Mouse (Mus musculus): ENCODE measurements around the gene Cdk13.

The Cdk13 gene

GRCm38 (mm10) chr13:17762405-17762804 lies 42.5 kb downstream of the Cdk13 start:
- no peak for DNase-seq (ENCODE audit: low spot score in 2 of 2)

GRCm38 (mm10) chr13:17754997-17755396 lies 49.9 kb downstream of the Cdk13 start:
- no peak for DNase-seq (ENCODE audit: low spot score in 2 of 2)

DNA sequence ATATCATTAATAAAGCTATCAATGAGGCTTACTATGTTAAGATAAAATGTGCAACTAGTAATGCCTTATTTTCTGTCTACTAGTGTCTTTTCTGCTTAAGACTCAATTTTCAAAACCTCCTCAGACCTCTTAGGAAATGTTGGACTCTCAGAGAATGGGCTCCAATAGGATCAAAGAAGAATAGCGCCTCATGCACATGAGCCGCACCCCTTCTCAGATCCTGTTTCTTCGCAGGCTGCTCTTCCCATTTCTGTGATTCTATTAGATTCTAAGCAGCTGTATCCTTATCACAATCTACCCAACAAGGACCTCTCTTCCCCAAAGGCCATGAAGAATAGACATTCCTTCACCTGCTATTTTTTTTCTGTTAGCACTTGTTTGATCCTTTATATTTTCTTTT lies 76.1 kb downstream of the Cdk13 start:
- no peak for DNase-seq (ENCODE audit: low spot score in 2 of 2)

GRCm38 (mm10) chr13:17727922-17728321 lies 77.0 kb downstream of the Cdk13 start:
- DNase-seq (ENCODE audit: low spot score in 2 of 2) = no peak

- no peak for DNase-seq (ENCODE audit: low spot score in 2 of 2)
Measured at GRCm38 (mm10) chr13:17717357-17717756, 87.5 kb downstream of the Cdk13 start.

DNA sequence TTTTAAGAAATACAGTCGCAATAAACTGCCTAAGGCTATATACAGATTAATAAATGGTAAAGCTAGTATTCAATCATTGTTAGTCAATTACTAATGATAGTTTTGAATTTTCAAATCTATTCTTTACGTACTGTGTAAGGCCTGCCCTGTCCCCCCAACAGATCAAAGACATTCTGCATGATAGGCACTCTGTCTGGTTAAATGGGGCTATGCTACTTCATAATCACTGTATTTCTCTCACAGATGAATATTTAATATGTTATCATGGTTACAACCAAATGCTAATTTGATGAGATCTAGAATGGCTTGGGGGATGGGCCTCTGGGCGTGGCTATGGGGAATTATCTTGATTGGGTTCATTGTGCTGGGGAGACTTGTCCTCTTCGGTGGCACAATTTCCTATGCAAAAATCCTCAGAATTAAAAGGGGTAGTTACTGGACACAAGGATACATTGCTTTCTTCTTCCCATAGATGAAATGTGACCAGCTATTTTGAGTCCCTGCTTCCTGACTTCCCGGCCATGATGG lies 96.0 kb downstream of the Cdk13 start:
- DNase-seq (ENCODE audit: low spot score in 2 of 2) = no peak

DNA sequence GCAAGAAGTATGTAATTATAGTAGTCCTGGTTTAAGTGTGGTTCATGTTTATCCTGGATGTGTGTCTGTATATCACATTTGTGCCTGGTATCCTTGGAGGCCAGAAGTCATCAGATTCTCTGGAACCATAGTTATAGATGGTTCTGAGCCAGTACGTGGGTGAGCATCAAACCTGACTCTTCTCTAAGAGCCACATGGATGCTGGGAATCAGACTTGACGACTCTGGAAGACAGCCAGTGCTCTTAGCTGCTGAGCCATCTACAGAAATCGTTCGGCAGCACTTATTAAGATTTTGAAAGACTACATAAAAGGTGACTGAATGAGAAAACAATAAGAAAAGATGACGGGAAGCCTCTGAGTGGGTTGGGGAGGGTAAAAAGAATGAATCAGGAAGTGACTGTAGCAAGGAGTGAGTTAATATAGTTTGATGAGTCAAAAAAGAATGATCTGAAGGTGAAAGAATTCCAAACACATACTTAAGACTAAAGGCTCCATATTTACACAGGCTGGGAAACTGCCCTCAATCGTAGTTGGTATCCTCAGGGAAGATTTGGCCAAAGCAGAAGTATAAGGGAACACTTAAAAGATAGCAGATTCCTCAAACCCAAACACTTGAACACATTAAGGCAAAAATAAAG lies 99.6 kb downstream of the Cdk13 start:
- DNase-seq (ENCODE audit: low spot score in 2 of 2) = no peak

DNA sequence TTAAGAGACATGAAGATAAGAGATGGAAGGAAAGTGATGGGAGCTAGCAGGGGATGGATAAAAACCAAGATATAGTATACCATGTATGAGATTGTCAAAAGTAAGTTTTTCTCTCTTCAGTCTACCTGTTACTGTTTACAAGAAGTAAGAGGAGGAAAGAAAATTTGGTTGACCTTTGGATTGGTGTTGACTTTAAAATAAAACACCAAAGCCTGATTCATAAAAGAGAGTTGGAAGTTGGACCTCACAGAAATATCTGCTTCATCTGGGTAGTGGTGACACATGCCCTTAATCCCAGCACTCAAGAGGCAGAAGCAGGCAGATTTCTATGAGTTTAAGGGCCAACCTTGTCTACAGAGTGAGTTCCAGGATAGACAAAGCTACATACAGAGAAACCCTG lies 102.6 kb downstream of the Cdk13 start:
- DNase-seq (ENCODE audit: low spot score in 2 of 2) = no peak

DNA sequence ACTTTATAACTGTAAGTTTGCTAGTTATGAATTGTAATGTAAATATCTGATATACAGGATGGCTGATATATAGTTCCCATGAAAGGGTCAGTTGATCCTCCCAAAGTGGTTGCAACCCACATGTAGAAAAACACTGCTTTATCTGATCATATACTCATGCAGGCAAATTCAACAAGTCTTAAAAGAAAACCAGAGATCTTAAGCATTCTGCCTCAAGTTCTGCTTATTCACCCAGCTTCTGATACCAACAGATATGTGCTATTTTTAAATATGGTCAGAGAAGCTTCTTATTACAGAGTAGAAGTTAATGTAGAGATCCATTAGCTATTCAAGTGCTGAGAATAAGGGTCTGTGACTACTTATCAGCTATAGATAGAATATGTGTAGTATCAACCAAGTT lies 103.6 kb downstream of the Cdk13 start:
- no peak for DNase-seq (ENCODE audit: low spot score in 2 of 2)

DNA sequence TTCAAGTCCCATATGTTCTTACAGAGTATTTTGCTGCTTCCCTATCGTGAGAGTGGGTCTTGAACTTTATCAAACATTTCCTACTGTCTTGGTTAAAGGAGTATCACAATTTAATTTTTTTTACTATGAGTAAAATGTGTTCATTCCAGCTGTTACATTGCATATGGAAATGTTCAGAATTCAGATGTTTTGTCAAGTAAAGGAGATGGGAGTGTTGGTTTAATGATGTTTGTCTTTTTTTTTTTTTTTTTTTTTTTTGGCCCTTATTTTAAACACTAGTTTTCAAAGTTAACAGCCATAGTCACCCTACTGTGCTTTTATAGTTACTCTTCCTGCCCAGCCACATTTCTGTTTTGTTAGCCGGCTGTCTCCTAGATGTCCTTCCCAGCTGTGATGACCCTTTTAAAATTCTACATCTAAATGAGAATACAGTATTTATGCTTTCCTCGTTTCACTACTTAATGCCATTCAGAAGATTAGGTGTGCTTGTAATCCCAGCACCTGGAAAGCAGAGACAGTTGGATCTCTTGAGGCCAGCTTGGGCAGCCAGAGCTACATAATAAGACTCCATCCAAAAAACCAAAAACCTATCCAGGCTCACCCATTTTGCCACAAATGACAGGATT lies 104.7 kb downstream of the Cdk13 start:
- DNase-seq (ENCODE audit: low spot score in 2 of 2) = no peak

DNA sequence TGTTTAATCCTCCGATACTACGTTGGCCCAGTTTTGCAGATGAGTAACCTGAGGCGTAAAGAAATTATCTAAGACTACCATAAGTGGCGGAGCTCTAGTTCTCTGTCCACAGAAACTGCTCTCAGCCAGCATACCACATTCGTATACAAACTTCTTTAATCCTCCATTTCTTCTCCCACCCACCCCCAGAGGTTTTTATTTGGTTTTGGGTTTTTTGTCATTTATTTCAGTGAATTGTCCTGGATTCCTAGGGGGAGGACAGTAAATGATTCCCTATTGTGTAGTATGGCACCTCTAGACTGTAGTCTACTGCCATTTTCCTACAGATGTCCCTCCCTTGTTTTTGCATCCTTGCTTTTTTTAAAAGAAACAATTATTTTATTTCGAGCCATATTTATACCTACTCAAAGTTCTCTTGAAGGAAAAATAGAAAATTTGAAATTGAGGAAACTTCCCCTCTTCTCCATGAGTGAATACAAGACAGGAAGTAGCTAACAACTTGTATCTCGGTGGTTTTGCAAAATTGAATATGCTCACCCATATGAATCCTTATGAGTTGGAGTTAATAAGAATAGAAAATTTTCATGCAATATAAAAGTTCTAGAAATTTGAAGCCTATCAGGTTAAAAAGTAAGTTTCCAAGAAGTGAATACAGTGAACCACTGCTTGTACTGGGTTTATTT lies 108.9 kb downstream of the Cdk13 start:
- no peak for DNase-seq (ENCODE audit: low spot score in 2 of 2)

DNA sequence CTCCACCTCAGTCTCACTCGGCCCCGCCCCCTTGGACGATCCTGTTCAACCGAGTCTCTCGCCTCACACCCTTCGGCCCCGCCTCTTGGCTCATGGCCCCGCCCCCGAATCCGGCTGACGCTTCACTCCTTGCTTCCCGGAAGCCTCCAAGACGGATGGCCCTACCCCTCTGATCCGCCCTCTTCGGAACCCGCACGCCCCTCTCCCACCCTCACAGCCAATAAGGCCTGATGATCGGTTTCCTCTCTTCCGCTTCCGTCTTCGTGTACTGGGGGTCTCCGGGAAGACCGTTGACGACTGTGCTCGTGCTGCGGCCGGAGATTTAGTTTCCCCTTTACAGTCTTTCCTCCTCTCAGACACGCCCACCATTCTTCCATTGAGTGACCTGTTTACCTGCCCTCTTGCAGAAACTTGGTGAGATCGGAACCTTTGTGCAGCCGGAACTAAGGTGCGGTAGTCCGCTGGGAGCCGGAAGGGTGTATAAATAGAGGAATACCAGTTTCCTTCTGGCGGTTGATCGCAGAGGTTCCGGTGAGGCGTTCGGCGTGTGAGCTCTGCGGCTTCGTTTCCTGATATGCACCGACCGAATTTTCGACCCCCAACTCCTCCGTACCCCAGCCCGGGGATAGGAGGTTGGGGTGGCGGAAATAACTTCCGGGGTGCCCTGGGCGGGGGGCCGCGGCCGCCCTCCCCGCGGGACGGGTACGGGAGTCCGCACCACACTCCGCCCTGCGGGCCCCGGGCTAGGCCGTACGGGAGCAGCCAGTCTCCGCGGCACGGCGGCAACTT lies 109.8 kb downstream of the Cdk13 start, which contains the start of the genes Mplkip and Sugct:
Gene Mplkip (plus strand): TSS at position 282 of the 789 bp plus-strand sequence.
Gene Sugct (minus strand): TSS at position 643 of the 789 bp plus-strand sequence.
- DNase-seq (ENCODE audit: low spot score in 2 of 2) = peak; percentile 97 to 99

GRCm38 (mm10) chr13:17694414-17694813 lies 110.5 kb downstream of the Cdk13 start:
- DNase-seq (ENCODE audit: low spot score in 2 of 2) = peak in 1 of 2 experiments; percentile 37

- DNase-seq (ENCODE audit: low spot score in 2 of 2) = no peak
Measured at GRCm38 (mm10) chr13:17693816-17694215, 111.1 kb downstream of the Cdk13 start.

GRCm38 (mm10) chr13:17691436-17691835 lies 113.5 kb downstream of the Cdk13 start:
- DNase-seq (ENCODE audit: low spot score in 2 of 2) = no peak

- no peak for DNase-seq (ENCODE audit: low spot score in 2 of 2)
Measured at GRCm38 (mm10) chr13:17690686-17691085, 114.2 kb downstream of the Cdk13 start.

GRCm38 (mm10) chr13:17689461-17689860 lies 115.4 kb downstream of the Cdk13 start:
- no peak for DNase-seq (ENCODE audit: low spot score in 2 of 2)

- DNase-seq (ENCODE audit: low spot score in 2 of 2) = no peak
Measured at GRCm38 (mm10) chr13:17671122-17671521, 133.8 kb downstream of the Cdk13 start.

DNA sequence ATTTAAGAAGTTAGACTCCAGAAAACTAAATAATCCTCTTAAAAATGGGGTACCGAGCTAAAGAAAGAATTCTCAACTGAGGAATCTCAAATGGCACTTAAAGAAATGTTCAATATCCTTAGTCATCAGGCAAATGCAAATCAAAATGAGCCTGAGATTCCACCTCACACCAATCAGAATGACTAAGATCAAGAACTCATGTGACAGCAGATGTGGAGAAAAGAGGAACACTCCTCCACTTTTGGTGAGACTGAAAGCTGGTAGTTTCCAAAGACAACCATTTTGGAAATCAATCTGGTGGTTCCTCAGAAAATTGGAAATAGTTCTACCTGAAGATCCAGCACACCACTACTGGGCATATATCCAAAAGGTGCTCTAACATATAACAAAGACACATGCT lies 137.5 kb downstream of the Cdk13 start:
- no peak for DNase-seq (ENCODE audit: low spot score in 2 of 2)
